Mouse (Mus musculus): ENCODE measurements at regions not wholly inside any gene's neighbourhood (a gene's known extent, or its start where the extent isn't known, plus 50 kb on each side); places are given as distances from the start of the nearest gene placed in this dataset.

DNA sequence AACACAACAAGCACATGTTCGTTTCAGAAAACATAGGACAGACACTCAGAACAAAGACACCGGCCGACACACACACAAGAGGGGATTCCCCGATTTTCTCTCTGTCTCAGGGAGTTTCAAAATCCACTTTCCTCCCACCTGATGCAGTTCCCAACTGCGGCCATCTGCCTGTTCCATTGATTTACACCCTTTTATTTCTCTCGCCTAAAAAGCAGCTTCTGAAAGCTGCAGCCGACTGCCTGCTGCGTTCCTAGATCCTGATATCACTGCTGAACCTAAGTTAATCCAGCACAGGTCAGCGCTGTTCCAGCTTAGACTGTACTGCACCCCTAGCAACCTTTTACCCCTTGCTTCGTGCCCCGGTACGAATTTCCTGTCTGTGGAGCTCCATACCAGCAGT, 237.0 kb downstream of the Impad1 start:
- Histone ChIP-seq H3K27me3 (ENCODE audit: control insufficient read depth, insufficient read depth, low read length) (no peaks in the 10 kb centered on the region), H3K4me2 (replicated peaks; ENCODE audit: low read depth, low read length) (no peak overlapping the region), H3K9me3 (ENCODE audit: control insufficient read depth, low read depth, low read length) (no peaks in the 10 kb centered on the region), H3K27ac (ENCODE audit: low read length) (no peak overlapping the region), H3K36me3 (ENCODE audit: control insufficient read depth, insufficient read depth, low read length) (no peaks in the 10 kb centered on the region), H3K4me1 (ENCODE audit: control insufficient read depth, insufficient read depth, low read length) (no peaks in the 10 kb centered on the region), H3K4me3 (ENCODE audit: low read depth, low read length) (no peak overlapping the region), H3K9ac (replicated peaks; ENCODE audit: low read depth, low read length) (no peak overlapping the region)
- 74% methylated on average over 12 of the region's 12 CpGs for WGBS
- no peak for ATAC-seq (ENCODE audit: insufficient number of reproducible peaks, insufficient read depth, low FRiP score, low read depth)

DNA sequence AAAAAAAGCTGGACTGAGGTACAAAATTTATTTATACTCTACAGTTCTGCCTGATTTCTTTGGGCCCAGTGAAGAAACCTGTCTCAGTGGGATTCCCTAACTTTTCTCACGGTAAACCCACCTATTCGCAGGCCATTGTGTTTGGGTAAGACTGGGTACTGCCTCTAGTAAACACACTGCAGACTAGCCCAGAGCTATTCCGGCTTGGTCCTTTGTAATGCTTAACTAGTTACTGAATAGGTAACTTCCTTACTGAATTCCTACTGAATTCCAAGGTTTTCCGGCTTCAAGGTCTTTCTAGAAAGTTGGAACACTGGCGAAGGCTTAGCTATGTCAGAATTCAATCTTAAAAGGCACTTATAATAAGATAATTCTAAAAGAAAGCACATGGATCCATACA, 242.9 kb downstream of the Impad1 start:
- no peak for ATAC-seq (ENCODE audit: insufficient number of reproducible peaks, insufficient read depth, low FRiP score, low read depth)
- Histone ChIP-seq H3K9me3 (ENCODE audit: control insufficient read depth, low read depth, low read length) (no peaks in the 10 kb centered on the region), H3K4me1 (ENCODE audit: control insufficient read depth, insufficient read depth, low read length) (no peaks in the 10 kb centered on the region), H3K4me2 (replicated peaks; ENCODE audit: low read depth, low read length) (no peak overlapping the region), H3K27me3 (ENCODE audit: control insufficient read depth, insufficient read depth, low read length) (no peaks in the 10 kb centered on the region), H3K4me3 (ENCODE audit: low read depth, low read length) (no peak overlapping the region), H3K36me3 (ENCODE audit: control insufficient read depth, insufficient read depth, low read length) (no peaks in the 10 kb centered on the region), H3K27ac (ENCODE audit: low read length) (no peak overlapping the region), H3K9ac (replicated peaks; ENCODE audit: low read depth, low read length) (no peak overlapping the region)
- WGBS = 82% methylated on average over 5 of the region's 5 CpGs

DNA sequence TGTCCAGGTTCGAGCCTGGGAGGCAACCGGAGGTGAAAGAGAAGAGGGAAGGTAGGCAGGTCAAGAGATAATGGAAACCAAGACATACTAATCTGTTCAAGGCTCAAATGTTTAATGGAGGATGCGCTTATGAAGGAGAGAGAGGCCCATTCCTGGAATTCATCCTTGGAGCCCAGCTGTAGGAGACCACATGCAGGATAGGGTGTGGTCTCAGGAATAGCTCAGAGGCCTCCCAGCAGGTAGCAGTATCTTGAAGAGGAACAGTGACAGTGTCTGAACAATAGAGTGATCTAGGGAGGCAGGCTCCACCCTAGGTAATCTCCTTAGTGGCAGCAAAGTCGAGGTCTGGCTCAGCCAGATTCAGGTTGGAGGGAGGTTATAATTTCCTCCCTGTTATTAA, 243.3 kb downstream of the Impad1 start:
- WGBS = 82% methylated on average over 4 of the region's 4 CpGs
- H3K4me2 ChIP-seq (replicated peaks; ENCODE audit: low read depth, low read length) = no peak overlapping the region
- no peak for ATAC-seq (ENCODE audit: insufficient number of reproducible peaks, insufficient read depth, low FRiP score, low read depth)
- no peak overlapping the region for H3K9ac ChIP-seq (replicated peaks; ENCODE audit: low read depth, low read length)
- no peaks in the 10 kb centered on the region for H3K4me1 ChIP-seq (ENCODE audit: control insufficient read depth, insufficient read depth, low read length)
- H3K9me3 ChIP-seq (ENCODE audit: control insufficient read depth, low read depth, low read length) = no peaks in the 10 kb centered on the region
- H3K27me3 ChIP-seq (ENCODE audit: control insufficient read depth, insufficient read depth, low read length) = no peaks in the 10 kb centered on the region
- no peak overlapping the region for H3K4me3 ChIP-seq (ENCODE audit: low read depth, low read length)
- no peaks in the 10 kb centered on the region for H3K36me3 ChIP-seq (ENCODE audit: control insufficient read depth, insufficient read depth, low read length)
- H3K27ac ChIP-seq (ENCODE audit: low read length) = no peak overlapping the region

DNA sequence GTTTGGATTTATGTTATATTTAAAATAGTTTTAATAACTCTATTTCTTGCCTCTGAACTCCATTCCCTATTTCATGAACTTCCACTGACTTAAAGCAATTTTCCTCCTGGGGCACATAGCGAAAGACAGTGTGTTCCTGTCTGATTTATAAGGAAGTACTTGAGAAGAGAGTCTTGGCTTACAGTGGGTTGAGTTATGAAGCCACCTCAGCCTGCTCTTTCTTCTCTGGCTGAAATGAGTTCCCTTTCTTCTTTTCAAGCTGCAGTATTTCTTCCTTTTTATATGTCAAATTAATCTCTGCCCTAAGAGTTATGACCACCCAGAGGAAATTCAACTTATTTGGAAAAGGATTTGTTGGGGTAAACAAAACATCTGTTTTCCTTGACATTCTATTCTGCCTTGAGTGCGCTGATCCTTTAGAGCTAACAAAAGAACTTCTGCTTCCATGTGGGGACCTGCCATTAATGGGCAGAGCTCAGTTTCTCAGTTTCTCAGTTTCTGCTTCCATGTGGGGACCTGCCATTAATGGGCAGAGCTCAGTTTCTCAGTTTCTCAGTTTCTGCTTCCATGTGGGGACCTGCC, 255.9 kb downstream of the Impad1 start:
- Histone ChIP-seq H3K9me3 (ENCODE audit: control insufficient read depth, low read depth, low read length) (no peaks in the 10 kb centered on the region), H3K4me1 (ENCODE audit: control insufficient read depth, insufficient read depth, low read length) (0 out of 2 replicates have a peak, but pooled peaks cover 4% of the 10 kb centered on the region), H3K27me3 (ENCODE audit: control insufficient read depth, insufficient read depth, low read length) (no peaks in the 10 kb centered on the region), H3K4me2 (replicated peaks; ENCODE audit: low read depth, low read length) (no peak overlapping the region), H3K36me3 (ENCODE audit: control insufficient read depth, insufficient read depth, low read length) (no peaks in the 10 kb centered on the region), H3K9ac (replicated peaks; ENCODE audit: low read depth, low read length) (no peak overlapping the region), H3K27ac (ENCODE audit: low read length) (no peak overlapping the region), H3K4me3 (ENCODE audit: low read depth, low read length) (no peak overlapping the region)
- 24% methylated on average over 2 of the region's 2 CpGs for WGBS
- ATAC-seq (ENCODE audit: insufficient number of reproducible peaks, insufficient read depth, low FRiP score, low read depth) = peak; percentile 42; the same call in 1 of the 2 replicates

GRCm38 (mm10) chr4:4532196-4532595, 261.0 kb downstream of the Impad1 start:
- Histone ChIP-seq H3K27ac (ENCODE audit: low read length) (no peak overlapping the region), H3K36me3 (ENCODE audit: control insufficient read depth, insufficient read depth, low read length) (no peaks in the 10 kb centered on the region), H3K4me2 (replicated peaks; ENCODE audit: low read depth, low read length) (no peak overlapping the region), H3K27me3 (ENCODE audit: control insufficient read depth, insufficient read depth, low read length) (no peaks in the 10 kb centered on the region), H3K9ac (replicated peaks; ENCODE audit: low read depth, low read length) (no peak overlapping the region), H3K4me1 (ENCODE audit: control insufficient read depth, insufficient read depth, low read length) (0 out of 2 replicates have a peak, but pooled peaks cover 4% of the 10 kb centered on the region), H3K9me3 (ENCODE audit: control insufficient read depth, low read depth, low read length) (no peaks in the 10 kb centered on the region), H3K4me3 (ENCODE audit: low read depth, low read length) (no peak overlapping the region)
- 42% methylated on average over 4 of the region's 4 CpGs for WGBS
- ATAC-seq (ENCODE audit: insufficient number of reproducible peaks, insufficient read depth, low FRiP score, low read depth) = no peak

DNA sequence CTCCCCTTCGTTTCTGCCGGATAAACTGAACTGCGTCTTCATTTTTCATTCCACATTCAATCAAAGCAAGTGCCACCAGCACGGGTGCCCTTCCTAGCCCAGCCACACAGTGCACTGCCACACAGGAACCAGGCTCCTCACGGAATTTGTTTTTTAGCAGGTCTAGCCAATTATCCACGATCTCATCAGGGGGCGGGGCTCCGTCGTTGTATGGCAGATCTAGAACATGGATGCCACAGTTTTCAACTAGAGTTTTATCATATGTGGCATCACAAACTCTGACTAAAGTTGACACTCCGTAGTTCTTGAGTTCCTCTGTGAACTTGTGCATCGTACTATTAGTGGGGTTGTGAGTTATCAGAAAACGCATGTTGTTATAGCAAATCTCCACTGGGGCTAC, 264.8 kb downstream of the Impad1 start:
- Histone ChIP-seq H3K36me3 (ENCODE audit: control insufficient read depth, insufficient read depth, low read length) (no peaks in the 10 kb centered on the region), H3K4me3 (ENCODE audit: low read depth, low read length) (no peak overlapping the region), H3K4me1 (ENCODE audit: control insufficient read depth, insufficient read depth, low read length) (no peaks in the 10 kb centered on the region), H3K4me2 (replicated peaks; ENCODE audit: low read depth, low read length) (no peak overlapping the region), H3K27me3 (ENCODE audit: control insufficient read depth, insufficient read depth, low read length) (no peaks in the 10 kb centered on the region), H3K27ac (ENCODE audit: low read length) (no peak overlapping the region), H3K9ac (replicated peaks; ENCODE audit: low read depth, low read length) (no peak overlapping the region), H3K9me3 (ENCODE audit: control insufficient read depth, low read depth, low read length) (no peaks in the 10 kb centered on the region)
- ATAC-seq (ENCODE audit: insufficient number of reproducible peaks, insufficient read depth, low FRiP score, low read depth) = no peak
- whole genome bisulfite sequencing = 82% methylated on average over 12 of the region's 12 CpGs

DNA sequence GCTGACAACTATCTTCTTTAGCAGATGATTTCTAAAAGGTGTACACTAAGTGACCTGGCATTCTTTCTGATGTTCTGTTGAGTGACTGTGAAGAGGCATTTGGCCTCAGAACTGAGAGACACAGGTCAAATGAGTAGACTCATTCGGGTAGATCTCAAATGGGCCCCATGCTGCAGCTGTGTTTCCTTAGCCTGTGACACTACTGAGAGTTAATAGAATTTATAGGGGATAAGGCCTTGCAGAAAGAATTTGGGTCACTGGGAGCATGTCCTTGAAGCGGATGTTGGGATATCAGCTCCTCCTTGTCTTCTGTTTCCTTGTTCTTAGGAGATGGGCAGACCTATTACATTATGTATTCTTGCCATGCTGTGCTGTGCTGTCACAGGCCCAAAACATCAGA, 271.4 kb downstream of the Impad1 start:
- H3K4me1 ChIP-seq (ENCODE audit: control insufficient read depth, insufficient read depth, low read length) = no peaks in the 10 kb centered on the region
- no peak overlapping the region for H3K4me3 ChIP-seq (ENCODE audit: low read depth, low read length)
- no peaks in the 10 kb centered on the region for H3K36me3 ChIP-seq (ENCODE audit: control insufficient read depth, insufficient read depth, low read length)
- H3K27me3 ChIP-seq (ENCODE audit: control insufficient read depth, insufficient read depth, low read length) = no peaks in the 10 kb centered on the region
- H3K9me3 ChIP-seq (ENCODE audit: control insufficient read depth, low read depth, low read length) = no peaks in the 10 kb centered on the region
- no peak for ATAC-seq (ENCODE audit: insufficient number of reproducible peaks, insufficient read depth, low FRiP score, low read depth)
- H3K27ac ChIP-seq (ENCODE audit: low read length) = no peak overlapping the region
- H3K9ac ChIP-seq (replicated peaks; ENCODE audit: low read depth, low read length) = no peak overlapping the region
- no peak overlapping the region for H3K4me2 ChIP-seq (replicated peaks; ENCODE audit: low read depth, low read length)
- WGBS = 58% methylated on average over 2 of the region's 2 CpGs

DNA sequence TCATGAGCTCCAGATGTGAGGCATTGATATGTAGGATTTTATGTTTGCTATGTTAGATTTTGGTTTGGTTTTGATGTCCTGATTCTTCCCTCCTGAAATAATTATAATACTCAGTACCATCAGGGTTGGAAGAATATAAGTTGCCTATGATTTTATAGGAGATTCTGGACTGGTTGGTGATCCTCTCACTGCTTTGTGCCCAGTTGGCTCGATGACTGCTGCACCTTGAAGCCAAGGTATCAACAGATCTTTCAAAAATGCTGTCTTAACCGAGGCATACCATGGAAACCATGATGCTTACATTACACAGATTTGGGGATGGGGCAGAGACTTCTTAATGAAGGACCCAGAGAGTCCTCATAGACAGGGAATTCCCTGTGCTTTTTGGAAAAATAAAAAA, 274.4 kb downstream of the Impad1 start:
- Histone ChIP-seq H3K9ac (replicated peaks; ENCODE audit: low read depth, low read length) (no peak overlapping the region), H3K4me1 (ENCODE audit: control insufficient read depth, insufficient read depth, low read length) (no peaks in the 10 kb centered on the region), H3K9me3 (ENCODE audit: control insufficient read depth, low read depth, low read length) (no peaks in the 10 kb centered on the region), H3K4me3 (ENCODE audit: low read depth, low read length) (no peak overlapping the region), H3K27ac (ENCODE audit: low read length) (no peak overlapping the region), H3K36me3 (ENCODE audit: control insufficient read depth, insufficient read depth, low read length) (no peaks in the 10 kb centered on the region), H3K27me3 (ENCODE audit: control insufficient read depth, insufficient read depth, low read length) (no peaks in the 10 kb centered on the region), H3K4me2 (replicated peaks; ENCODE audit: low read depth, low read length) (no peak overlapping the region)
- ATAC-seq (ENCODE audit: insufficient number of reproducible peaks, insufficient read depth, low FRiP score, low read depth) = no peak
- WGBS = 74% methylated on average over 2 of the region's 2 CpGs

DNA sequence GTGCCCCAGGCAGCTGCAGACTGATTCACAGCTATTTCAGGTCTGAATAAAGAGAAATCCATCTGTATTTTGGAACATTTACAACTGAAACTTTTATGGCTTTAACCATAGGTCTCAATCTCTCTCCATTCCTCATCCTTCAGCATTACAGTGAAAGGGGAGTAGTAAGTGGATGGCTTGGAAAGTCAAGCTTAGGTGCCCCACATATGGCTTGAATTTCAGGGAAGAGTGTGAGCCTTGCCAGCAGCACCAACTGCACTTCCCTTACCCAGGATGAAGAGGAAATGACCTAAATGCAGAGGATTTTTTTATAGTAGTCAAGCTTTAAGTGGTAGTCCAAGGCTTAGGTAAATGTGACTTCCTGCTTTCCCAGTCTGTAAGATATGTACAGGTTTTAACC, 279.8 kb downstream of the Impad1 start:
- H3K9ac ChIP-seq (replicated peaks; ENCODE audit: low read depth, low read length) = no peak overlapping the region
- H3K27ac ChIP-seq (ENCODE audit: low read length) = no peak overlapping the region
- ATAC-seq (ENCODE audit: insufficient number of reproducible peaks, insufficient read depth, low FRiP score, low read depth) = no peak
- H3K9me3 ChIP-seq (ENCODE audit: control insufficient read depth, low read depth, low read length) = no peaks in the 10 kb centered on the region
- no peaks in the 10 kb centered on the region for H3K36me3 ChIP-seq (ENCODE audit: control insufficient read depth, insufficient read depth, low read length)
- H3K27me3 ChIP-seq (ENCODE audit: control insufficient read depth, insufficient read depth, low read length) = no peaks in the 10 kb centered on the region
- no peaks in the 10 kb centered on the region for H3K4me1 ChIP-seq (ENCODE audit: control insufficient read depth, insufficient read depth, low read length)
- H3K4me3 ChIP-seq (ENCODE audit: low read depth, low read length) = no peak overlapping the region
- no peak overlapping the region for H3K4me2 ChIP-seq (replicated peaks; ENCODE audit: low read depth, low read length)
